Mouse (Mus musculus) ES-Bruce4 (cell line): ENCODE data around the gene Usp20.

Experiments used
- CTCF ChIP-seq: IDR thresholded peaks from one replicate; pipeline ENCODE4 v1.8.1; 2011; ENCODE audit warnings: low read depth, low read length
- EP300 ChIP-seq: IDR thresholded peaks from 2 replicates; pipeline ENCODE4 v1.6.1; 2011; ENCODE audit warnings: low read depth, low read length; ENCODE audit not compliant: insufficient read depth
- POLR2A ChIP-seq: IDR thresholded peaks from one replicate; pipeline ENCODE4 v1.8.1; 2011; ENCODE audit warnings: low read length; ENCODE audit not compliant: insufficient read depth

GRCm38 (mm10) chr2:31006434-31006833 lies 24.4 kb downstream of the Usp20 start:
- TF ChIP-seq CTCF (no peak), EP300 (no peak), POLR2A (no peak)
